Mouse (Mus musculus): ENCODE measurements around the gene Cenpe.
A peak's percentile ranks its signal among the peaks of the same experiment; 100 is the strongest.
"Not testable (repeated sequence)": the region's sequence is repeated elsewhere in the genome, so short reads cannot be mapped to it uniquely, and the experiment has no call there.

Gene Cenpe

DNA sequence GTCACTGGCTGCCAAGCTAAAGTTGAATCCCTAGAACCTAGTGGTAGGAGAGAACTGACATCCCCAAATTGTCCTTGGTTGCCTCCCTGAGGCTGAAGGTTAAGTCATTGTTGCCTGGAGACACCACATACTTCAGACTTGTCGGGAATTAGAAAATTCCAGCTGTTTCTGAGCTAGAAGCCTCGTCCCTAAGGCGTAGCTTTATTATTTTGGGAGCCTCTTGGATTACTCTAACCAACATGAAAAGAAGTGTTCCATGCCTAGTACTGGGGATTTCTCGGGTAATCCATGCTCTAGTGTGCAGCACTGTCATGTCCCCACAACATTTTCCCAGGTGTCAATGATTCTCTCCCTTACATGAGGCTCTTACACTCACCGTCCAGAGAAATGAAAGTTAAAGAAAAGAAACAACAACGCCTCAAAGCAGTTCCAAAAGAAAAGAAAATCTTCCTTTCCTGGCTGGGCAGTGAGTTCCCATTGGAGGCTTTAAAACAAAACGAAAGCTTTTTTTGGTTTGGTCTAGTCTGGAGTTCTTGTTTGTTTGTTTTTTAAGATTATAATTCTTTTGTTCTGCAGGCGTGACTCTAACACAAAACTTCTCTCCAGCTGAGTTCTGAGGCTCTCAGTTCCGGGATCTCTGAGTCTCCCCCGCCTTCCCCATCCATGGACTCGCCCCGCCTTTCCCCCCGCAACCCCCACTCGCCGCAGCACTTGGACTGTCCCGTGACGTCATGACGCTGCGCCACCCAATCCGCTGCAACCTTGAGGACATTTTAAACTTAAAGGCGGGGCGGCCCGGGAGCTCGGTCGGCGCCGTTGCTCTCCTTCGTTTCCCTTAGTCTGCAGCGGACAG is at the start of gene Cenpe:
Gene Cenpe (plus strand): TSS at position 733 of the 853 bp plus-strand sequence.
- peak; percentile 53 for DNase-seq (ENCODE audit: extremely low spot score, low read depth, low spot score)

GRCm38 (mm10) chr3:135171898-135172446 is 40.4 kb upstream of the Cenpe start:
- no peak for DNase-seq (ENCODE audit: extremely low spot score, low read depth, low spot score)

DNA sequence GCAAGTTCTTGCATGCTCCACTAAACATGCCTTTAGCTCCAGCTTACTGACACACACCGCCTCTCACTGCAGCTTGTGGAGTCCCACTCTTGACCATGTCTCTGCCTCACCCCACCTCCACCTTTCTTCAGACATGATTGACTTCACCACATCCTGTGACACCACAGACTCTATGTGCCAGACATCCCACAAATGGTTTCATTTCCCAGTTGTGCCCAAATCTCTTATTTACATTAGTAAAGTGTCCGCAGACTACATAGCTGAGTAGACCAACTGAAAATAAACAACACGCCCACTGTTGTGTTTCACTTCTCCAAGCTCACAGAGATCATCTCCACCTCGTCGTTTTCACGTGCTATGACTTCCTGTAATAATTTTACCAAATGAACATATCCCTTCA is 20.5 kb upstream of the Cenpe start:
- no peak for DNase-seq (ENCODE audit: extremely low spot score, low read depth, low spot score)

- DNase-seq (ENCODE audit: extremely low spot score, low read depth, low spot score): not testable (repeated sequence)
Observed at GRCm38 (mm10) chr3:135198051-135198450, 14.3 kb upstream of the Cenpe start.

GRCm38 (mm10) chr3:135200409-135201303 is 11.7 kb upstream of the Cenpe start:
- DNase-seq (ENCODE audit: extremely low spot score, low read depth, low spot score): no peak

DNA sequence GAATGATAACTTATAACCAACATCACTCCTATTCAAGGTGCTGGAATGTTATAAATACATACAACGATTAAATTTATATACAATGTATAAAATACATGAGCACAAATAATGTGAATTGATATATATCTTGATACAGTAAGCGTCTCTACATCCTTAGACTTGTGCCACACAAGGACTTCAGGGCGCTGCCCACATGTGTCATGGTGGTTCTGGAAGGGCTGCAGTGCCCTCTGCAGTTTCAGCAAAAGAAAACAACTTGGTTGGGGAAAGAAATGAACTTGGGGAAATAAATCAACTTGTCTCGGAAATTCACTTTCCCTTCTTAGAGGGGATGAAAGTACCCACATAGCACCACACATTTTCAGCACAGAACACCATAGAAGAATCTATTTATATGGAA is 5.7 kb upstream of the Cenpe start:
- no peak for DNase-seq (ENCODE audit: extremely low spot score, low read depth, low spot score)

DNA sequence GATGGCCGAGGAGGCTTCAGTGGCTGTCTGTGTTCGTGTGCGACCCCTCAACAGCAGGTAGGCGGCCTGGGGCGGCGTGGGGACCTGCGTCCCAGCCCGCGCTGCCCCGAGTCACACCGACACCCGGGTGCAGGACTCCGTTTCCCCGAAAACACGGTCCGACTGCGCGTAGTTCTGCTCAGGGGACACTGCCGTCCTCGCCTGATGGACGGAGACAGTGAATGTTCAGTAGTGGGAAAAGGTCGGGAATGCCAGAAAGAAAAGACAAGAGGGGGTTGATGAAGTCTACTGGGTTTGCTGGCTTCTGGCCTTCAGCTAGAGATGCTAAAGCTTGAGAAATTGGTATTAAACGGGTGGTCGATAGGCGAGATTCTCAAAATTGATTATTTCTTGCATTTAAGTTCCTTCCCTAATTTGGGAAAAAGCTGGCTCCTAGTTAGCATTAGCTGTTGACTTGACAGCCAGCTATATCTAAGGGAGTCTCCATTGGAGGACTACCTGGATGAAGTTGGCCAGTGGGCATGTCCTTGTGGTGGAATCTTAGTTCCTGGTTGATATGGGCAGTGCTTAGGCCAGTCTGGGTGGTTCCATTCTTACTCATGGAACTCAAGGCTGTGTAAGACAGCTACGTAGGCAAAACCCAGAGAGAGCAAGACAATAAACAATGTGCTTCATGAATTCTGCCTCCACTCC is 467 bp downstream of the Cenpe start:
- DNase-seq (ENCODE audit: extremely low spot score, low read depth, low spot score): no peak

- no peak for DNase-seq (ENCODE audit: extremely low spot score, low read depth, low spot score)
Observed at GRCm38 (mm10) chr3:135232058-135232457, 19.7 kb downstream of the Cenpe start.

DNA sequence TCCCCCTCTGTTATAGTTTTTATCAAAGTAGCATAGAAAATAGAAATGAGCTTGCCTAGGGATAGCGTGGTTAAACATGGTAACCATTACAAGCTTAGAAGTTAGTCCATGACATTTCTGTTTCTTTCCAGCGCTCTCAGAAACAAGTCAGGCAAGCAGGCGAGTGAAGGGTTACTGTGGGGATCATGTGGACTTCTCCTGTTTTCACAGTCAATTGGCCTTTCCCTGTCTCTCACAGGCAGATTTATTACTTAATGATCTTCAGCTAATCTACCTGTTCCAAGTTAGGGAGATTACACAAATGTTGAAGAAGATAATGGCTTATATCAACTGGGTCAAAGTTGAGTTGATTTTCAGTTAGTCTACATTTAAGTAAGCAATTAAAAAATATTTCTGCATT is 20.1 kb downstream of the Cenpe start:
- DNase-seq (ENCODE audit: extremely low spot score, low read depth, low spot score): no peak

DNA sequence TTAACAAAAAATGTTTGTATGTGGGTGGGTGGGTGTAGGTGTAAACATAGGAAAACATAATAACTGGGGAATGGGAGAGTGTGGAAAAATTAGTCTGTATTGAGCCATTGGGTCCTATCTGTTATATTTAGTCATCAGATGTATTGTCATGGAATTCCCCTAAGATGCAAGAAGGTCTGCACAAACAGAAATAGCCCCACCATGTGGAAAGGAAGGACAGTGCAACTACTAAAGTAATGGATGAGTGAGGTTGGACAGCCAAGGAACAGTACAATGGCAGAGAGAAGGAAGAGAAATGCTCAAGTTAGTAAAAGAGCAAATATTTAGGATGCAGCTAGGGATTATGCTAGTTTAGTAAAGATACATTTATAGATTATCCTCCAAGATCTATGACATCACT is 33.4 kb downstream of the Cenpe start:
- peak; percentile 1 for DNase-seq (ENCODE audit: extremely low spot score, low read depth, low spot score)

GRCm38 (mm10) chr3:135246828-135247227 is 34.5 kb downstream of the Cenpe start:
- no peak for DNase-seq (ENCODE audit: extremely low spot score, low read depth, low spot score)

- DNase-seq (ENCODE audit: extremely low spot score, low read depth, low spot score): no peak
Observed at GRCm38 (mm10) chr3:135249104-135249503, 36.8 kb downstream of the Cenpe start.

DNA sequence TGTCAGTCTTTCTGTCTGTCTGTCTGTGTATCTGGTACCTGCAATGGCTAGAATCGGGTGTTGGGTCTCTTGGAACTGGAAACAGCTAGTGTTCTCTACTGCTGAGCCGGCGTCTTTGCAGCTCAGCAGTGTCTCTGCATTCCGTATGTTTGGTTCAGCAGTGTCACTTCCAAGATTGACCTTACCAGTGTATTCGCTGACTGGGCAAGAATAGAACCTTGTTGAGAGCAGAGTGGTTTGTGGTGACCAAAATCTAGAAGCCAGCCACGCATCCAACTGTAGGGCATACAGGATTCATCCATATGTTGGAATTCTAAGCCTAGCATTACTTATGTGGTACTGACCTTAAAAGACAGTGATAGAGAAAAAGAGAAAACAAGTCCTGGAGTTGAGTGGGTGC is 39.5 kb downstream of the Cenpe start:
- DNase-seq (ENCODE audit: extremely low spot score, low read depth, low spot score): no peak

GRCm38 (mm10) chr3:135254784-135255183 is 42.4 kb downstream of the Cenpe start:
- DNase-seq (ENCODE audit: extremely low spot score, low read depth, low spot score): no peak

DNA sequence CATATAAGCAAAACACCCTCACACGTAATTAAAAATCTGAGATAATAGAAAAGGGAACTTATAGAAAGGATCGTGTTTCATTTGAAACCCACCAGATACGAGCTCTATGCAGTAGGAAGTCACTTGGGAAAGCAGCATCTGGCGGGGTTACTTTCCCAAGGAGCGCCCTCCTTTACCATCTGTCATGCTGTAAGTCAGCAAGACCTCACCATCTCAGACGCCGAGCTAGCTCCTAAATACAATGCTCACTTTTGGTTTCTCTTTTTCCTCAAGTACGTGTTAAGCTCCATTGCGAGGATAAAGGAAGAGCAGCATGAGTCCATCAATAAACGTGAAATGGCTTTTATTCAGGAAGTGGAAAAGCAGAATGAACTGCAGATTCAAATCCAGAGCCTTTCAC is 46.6 kb downstream of the Cenpe start:
- DNase-seq (ENCODE audit: extremely low spot score, low read depth, low spot score): no peak

GRCm38 (mm10) chr3:135260233-135260632 is 47.9 kb downstream of the Cenpe start:
- no peak for DNase-seq (ENCODE audit: extremely low spot score, low read depth, low spot score)

GRCm38 (mm10) chr3:135268616-135269015 is 56.3 kb downstream of the Cenpe start:
- no peak for DNase-seq (ENCODE audit: extremely low spot score, low read depth, low spot score)

DNA sequence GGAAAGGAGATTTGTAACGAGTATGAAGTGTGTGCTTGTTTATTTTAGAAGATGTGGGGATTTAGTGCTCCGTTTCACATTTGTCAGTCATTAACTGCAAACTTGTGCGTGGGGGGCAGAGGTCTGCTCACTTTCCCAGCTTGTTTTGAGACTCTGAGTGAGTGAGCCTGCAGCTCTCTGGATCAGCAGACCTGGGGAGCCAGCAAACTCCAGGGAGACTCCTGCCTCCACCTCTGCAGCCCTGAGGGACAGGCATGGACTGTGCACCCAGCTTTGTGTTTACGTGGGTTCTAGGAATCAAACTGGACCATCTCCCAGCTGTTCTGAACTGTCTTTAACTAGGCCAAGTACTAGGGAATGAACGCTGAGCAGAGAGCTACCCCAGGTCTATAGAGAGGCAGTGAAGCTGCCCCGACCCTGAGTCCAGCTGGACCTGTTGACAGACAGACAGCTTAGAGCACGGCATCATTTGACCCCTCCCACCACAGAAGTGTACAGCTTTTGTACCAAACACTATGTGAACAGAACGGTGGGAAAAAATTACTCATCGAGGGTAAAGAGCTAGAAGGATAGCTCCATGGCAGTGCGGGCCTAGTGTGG is 57.2 kb downstream of the Cenpe start:
- DNase-seq (ENCODE audit: extremely low spot score, low read depth, low spot score): no peak

- DNase-seq (ENCODE audit: extremely low spot score, low read depth, low spot score): no peak
Observed at GRCm38 (mm10) chr3:135272627-135273026, 60.3 kb downstream of the Cenpe start.

- DNase-seq (ENCODE audit: extremely low spot score, low read depth, low spot score): no peak
Observed at GRCm38 (mm10) chr3:135273047-135273446, 60.7 kb downstream of the Cenpe start.

- no peak for DNase-seq (ENCODE audit: extremely low spot score, low read depth, low spot score)
Observed at GRCm38 (mm10) chr3:135280160-135280559, 67.8 kb downstream of the Cenpe start.
